Comparison of ENCODE assay signal across 35 mouse cellular contexts in the genomic region with DNA sequence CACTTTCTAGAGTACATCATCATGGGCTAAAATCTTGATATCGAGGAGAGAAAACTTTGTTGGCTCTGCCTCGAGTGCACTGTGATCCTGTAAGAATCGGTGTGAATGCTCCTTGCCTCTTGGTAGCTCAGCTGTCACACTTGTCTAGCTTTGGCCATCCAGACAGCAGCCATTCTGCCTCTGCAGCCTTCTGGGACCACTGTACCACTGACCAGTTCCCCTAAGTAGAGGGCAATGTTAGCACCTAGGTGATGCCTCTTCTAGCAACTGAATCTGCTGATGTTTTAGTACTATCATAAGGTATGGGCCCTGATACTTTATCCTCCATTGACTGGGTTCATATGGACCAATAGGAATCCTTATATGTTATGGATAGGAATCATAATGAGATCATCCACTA. TPM values are rescaled to one million over a fixed set of nuclear protein-coding genes. Genes with fewer than 3 reads are reported as not detected.
"Had no signal": no experiment of that assay in that cellular context is flagged by ENCODE, and none has a peak within 500 bp of the region (broad histone marks: within the 10 kb centered on the region; RNA-seq: fewer than 3 reads in every experiment).

No protein-coding gene starts in this region.

- H3K4me3 ChIP-seq: left cerebral cortex, adult 2 months; limb, embryonic 10.5 days; limb, embryonic 12.5 days; limb, embryonic 13.5 days; limb, embryonic 15.5 days; liver, embryonic 12.5 days; liver, embryonic 13.5 days; liver, embryonic 15.5 days; lung, embryonic 15.5 days; megakaryocyte, embryonic 14.5 days; midbrain, embryonic 12.5 days; midbrain, embryonic 13.5 days; midbrain, embryonic 15.5 days; myocyte; neural tube, embryonic 12.5 days had no signal

- H3K4me1 ChIP-seq: limb, embryonic 12.5 days; limb, embryonic 13.5 days; limb, embryonic 15.5 days; liver, embryonic 12.5 days; liver, embryonic 13.5 days; liver, embryonic 15.5 days; lung, embryonic 15.5 days had no signal

- H3K9me3 ChIP-seq: limb, embryonic 10.5 days; limb, embryonic 12.5 days; limb, embryonic 13.5 days; limb, embryonic 15.5 days; liver, embryonic 12.5 days; liver, embryonic 13.5 days; liver, embryonic 15.5 days; lung, embryonic 15.5 days; midbrain, embryonic 12.5 days; midbrain, embryonic 13.5 days; midbrain, embryonic 15.5 days; neural tube, embryonic 12.5 days had no signal

- DNase-seq: left cerebral cortex, postnatal 4 days; liver; liver, embryonic 13.5 days; liver, postnatal 0 days; lung, adult 18-20 months; lung, adult 2 months; lung, embryonic 14.5 days; lung, postnatal 10 days; lung, postnatal 14 days; lung, postnatal 36 days; lung, postnatal 4 days; midbrain, embryonic 14.5 days had no signal

- H3K4me2 ChIP-seq: limb, embryonic 12.5 days; limb, embryonic 13.5 days; limb, embryonic 15.5 days; liver, embryonic 11.5 days; liver, embryonic 12.5 days; liver, embryonic 13.5 days; liver, embryonic 15.5 days; lung, embryonic 14.5 days; lung, embryonic 15.5 days; midbrain, embryonic 12.5 days; midbrain, embryonic 13.5 days; midbrain, embryonic 15.5 days; neural tube, embryonic 12.5 days had no signal

- H3K36me3 ChIP-seq: limb, embryonic 10.5 days; limb, embryonic 12.5 days; limb, embryonic 13.5 days; limb, embryonic 15.5 days; liver, embryonic 12.5 days; liver, embryonic 13.5 days; liver, embryonic 15.5 days; lung, embryonic 15.5 days; midbrain, embryonic 12.5 days; midbrain, embryonic 13.5 days; midbrain, embryonic 15.5 days; neural tube, embryonic 12.5 days had no signal

- H3K27me3 ChIP-seq: limb, embryonic 15.5 days; lung, embryonic 15.5 days; midbrain, embryonic 12.5 days; midbrain, embryonic 15.5 days; neural tube, embryonic 12.5 days had no signal

- H3K27ac ChIP-seq: left cerebral cortex, adult 2 months; limb, embryonic 10.5 days; limb, embryonic 12.5 days; limb, embryonic 13.5 days; limb, embryonic 15.5 days; liver, embryonic 12.5 days; liver, embryonic 13.5 days; liver, embryonic 14.5 days; liver, embryonic 15.5 days; lung, embryonic 15.5 days; macrophage; midbrain, embryonic 12.5 days; midbrain, embryonic 13.5 days; midbrain, embryonic 15.5 days; neural tube, embryonic 12.5 days had no signal

- ATAC-seq: liver, embryonic 12.5 days; liver, postnatal 0 days; lung, postnatal 0 days; midbrain, embryonic 13.5 days; midbrain, embryonic 15.5 days; midbrain, embryonic 16.5 days had no signal

- H3K9ac ChIP-seq: limb, embryonic 12.5 days; limb, embryonic 13.5 days; limb, embryonic 15.5 days; liver, embryonic 12.5 days; liver, embryonic 13.5 days; liver, embryonic 14.5 days; liver, embryonic 15.5 days; liver, postnatal 0 days; lung, embryonic 14.5 days; lung, embryonic 15.5 days; midbrain, embryonic 12.5 days; midbrain, embryonic 13.5 days; midbrain, embryonic 15.5 days; neural tube, embryonic 12.5 days had no signal

RNA-seq across cellular contexts. Expression of a gene that starts 54.4 kb away (rescaled TPM):
- total RNA-seq: liver, adult 2 months; megakaryocyte, adult 5-6 weeks; monocyte, adult 5-6 weeks had no signal
- polyA plus RNA-seq: limb, embryonic 10.5 days; limb, embryonic 11.5 days; macrophage had no signal
